Mouse (Mus musculus) heart, embryonic 14.5 days (tissue): ENCODE results near the gene Setd5. TPM values are rescaled to one million over a fixed set of nuclear protein-coding genes. Genes with fewer than 3 reads are reported as not detected.
A peak's percentile ranks its signal among the peaks of the same experiment; 100 is the strongest.

ENCODE experiments used
- ATAC-seq: fragments of 200-750 bp; cut with Nextera tagmentation; 2 replicates; pipeline ENCODE4 v1.8.0; 2017; ENCODE audit warnings: low read depth, moderate TSS enrichment; ENCODE audit not compliant: insufficient number of reproducible peaks, insufficient read depth, low FRiP score
- H3K27ac ChIP-seq, 2 experiments: fragments of 200-500 bp in 1 of 2; fragments of 300-500 bp in 1 of 2; sonication (generic) in 1 of 2; replicated peaks in 1 of 2; 2 replicates each; pipeline ENCODE4 v1.5.1; 2012 to 2014; ENCODE audit warnings: low read depth in 2 of 2, low read length in 2 of 2, control low read depth in 1 of 2, mild to moderate bottlenecking in 1 of 2, mixed read lengths in 1 of 2; ENCODE audit not compliant: control insufficient read depth in 1 of 2, insufficient read depth in 1 of 2
- H3K27me3 ChIP-seq: fragments of 300-500 bp; sonication (generic); 2 replicates; pipeline ENCODE4 v1.6.1; 2014; ENCODE audit warnings: mild to moderate bottlenecking, low read length, control low read depth; ENCODE audit not compliant: control insufficient read depth, insufficient read depth
- H3K36me3 ChIP-seq: fragments of 300-500 bp; sonication (generic); 2 replicates; pipeline ENCODE4 v1.6.1; 2014; ENCODE audit warnings: mild to moderate bottlenecking, control low read depth, low read length, mixed read lengths; ENCODE audit not compliant: control insufficient read depth, insufficient read depth
- H3K4me1 ChIP-seq, 2 experiments: fragments of 200-500 bp in 1 of 2; fragments of 300-500 bp in 1 of 2; sonication (generic) in 1 of 2; 2 replicates each; pipeline ENCODE4 v1.6.1; 2012 to 2014; ENCODE audit warnings: low read length in 2 of 2, control low read depth in 1 of 2, mixed read lengths in 1 of 2; ENCODE audit not compliant: control insufficient read depth in 2 of 2, insufficient read depth in 2 of 2
- H3K4me2 ChIP-seq: fragments of 300-500 bp; sonication (generic); 2 replicates; pipeline ENCODE4 v1.6.1; 2014; ENCODE audit warnings: mild to moderate bottlenecking, low read length
- H3K4me3 ChIP-seq, 2 experiments: fragments of 200-500 bp in 1 of 2; fragments of 300-500 bp in 1 of 2; sonication (generic) in 1 of 2; 2 replicates each; pipeline ENCODE4 v1.5.1; 2012 to 2014; ENCODE audit warnings: low read length in 2 of 2, mild to moderate bottlenecking in 2 of 2, control low read depth in 1 of 2, low read depth in 1 of 2, moderate library complexity in 1 of 2; ENCODE audit not compliant: control insufficient read depth in 1 of 2, insufficient read depth in 1 of 2
- H3K9ac ChIP-seq: fragments of 300-500 bp; sonication (generic); 2 replicates; pipeline ENCODE4 v1.6.1; 2014; ENCODE audit warnings: mild to moderate bottlenecking, low read length
- H3K9me3 ChIP-seq: fragments of 300-500 bp; sonication (generic); 2 replicates; pipeline ENCODE4 v1.6.1; 2016; ENCODE audit warnings: low read length, control low read depth; ENCODE audit not compliant: control insufficient read depth
- WGBS: fragments of 180-500 bp; shearing (Covaris S2); extraction: QIAGEN DNeasy Blood & Tissue Kit; methylation state at CpG from one replicate; pipeline ENCODE4 v1.1.7; 2014; 5-methylcytosine and 5-hydroxymethylcytosine counted together
- polyA plus RNA-seq: library from polyadenylated mRNA; unstranded; fragments of >200 nt; fragmentation: Nextera tagmentation; extraction: Ambion mirVana; gene quantifications from 2 replicates; pipeline ENCODE4 v1.2.1, GENCODE M21; 2014

The Setd5 gene
- polyA plus RNA-seq, 1 experiment from 2014 or later = 59.1 TPM

DNA sequence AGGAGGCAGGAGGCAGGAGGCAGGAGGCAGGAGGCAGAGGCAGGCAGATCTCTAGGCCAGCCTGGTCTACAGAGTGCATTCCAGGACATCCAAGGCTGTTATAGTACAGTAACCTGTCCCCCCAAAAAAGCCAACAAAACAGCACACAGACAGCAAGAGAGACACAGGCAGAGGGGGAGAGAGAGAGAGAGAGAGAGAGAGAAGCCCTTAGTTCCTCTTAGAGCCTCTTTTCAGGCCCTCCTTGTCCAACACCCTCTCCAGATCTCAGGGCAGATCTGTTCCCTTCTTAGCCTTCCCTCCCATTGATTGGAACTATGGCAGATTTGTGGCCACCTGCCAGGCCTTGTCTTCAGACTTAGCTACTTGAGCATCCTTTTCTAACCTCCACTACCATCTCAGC is 86.3 kb downstream of the Setd5 start:
- Histone ChIP-seq H3K9me3 (no peaks in the 10 kb centered on the region), H3K27ac (no peak overlapping the region), H3K4me3 (no peak overlapping the region), H3K4me2 (no peak overlapping the region), H3K27me3 (no peaks in the 10 kb centered on the region), H3K36me3 (peaks cover 13% of the 10 kb centered on the region), H3K9ac (no peak overlapping the region), H3K4me1 (peaks cover 10 to 14% of the 10 kb centered on the region in 2 experiments)
- ATAC-seq = no peak

- peaks cover 10 to 17% of the 10 kb centered on the region in 2 experiments for H3K4me1 ChIP-seq
- ATAC-seq = peak; percentile 41
- H3K4me3 ChIP-seq = peak overlapping the region in 1 of 2 experiments; percentile 10; a peak in 1 of 4 replicates
- H3K9ac ChIP-seq = peak overlapping the region; percentile 30; the same call in 1 of the 2 replicates
- 45% methylated on average over 17 of the region's 17 CpGs for WGBS
- H3K27ac ChIP-seq = peak overlapping the region; percentile 47 to 57
- H3K4me2 ChIP-seq = peak overlapping the region; percentile 55
- no peaks in the 10 kb centered on the region for H3K36me3 ChIP-seq
- no peaks in the 10 kb centered on the region for H3K27me3 ChIP-seq
- no peaks in the 10 kb centered on the region for H3K9me3 ChIP-seq
These were observed 89.6 kb downstream of the Setd5 start for GRCm38 (mm10) chr6:113166661-113167251.

DNA sequence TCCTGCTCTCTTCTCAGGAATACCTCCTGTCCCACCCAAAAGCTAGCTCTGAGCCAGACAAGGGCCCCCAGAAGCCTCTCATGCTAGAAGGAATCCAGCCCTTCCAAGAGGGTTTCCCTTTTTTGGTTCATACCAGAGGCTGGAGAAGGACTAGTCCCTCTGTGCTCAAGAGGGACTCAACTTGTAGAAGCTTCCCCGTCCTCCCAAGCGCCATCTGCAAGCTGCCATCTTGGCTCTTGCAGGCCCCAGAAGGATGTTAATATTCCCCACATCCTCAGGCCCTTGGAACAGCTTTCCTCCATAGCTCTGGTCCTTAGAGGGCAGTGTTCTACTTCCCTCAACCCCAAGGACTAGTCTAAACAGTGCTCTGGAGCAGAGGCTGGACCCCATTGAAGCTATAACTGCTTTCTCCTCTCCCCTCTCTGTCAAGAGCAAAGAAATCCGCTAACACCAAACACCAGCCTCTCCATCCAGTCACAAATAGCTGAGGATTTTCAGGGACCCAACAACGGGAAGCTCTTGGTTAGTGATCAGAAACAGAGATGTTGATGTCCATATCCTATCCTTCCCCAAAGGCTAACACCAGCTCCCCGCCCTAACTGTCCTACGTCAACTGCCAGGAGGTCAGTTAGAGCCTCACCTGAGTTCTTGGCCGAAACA is 91.3 kb downstream of the Setd5 start:
- Histone ChIP-seq H3K9ac (no peak overlapping the region), H3K36me3 (no peaks in the 10 kb centered on the region), H3K4me2 (no peak overlapping the region), H3K27ac (no peak overlapping the region), H3K4me1 (peaks cover 10 to 17% of the 10 kb centered on the region in 2 experiments), H3K27me3 (no peaks in the 10 kb centered on the region), H3K9me3 (no peaks in the 10 kb centered on the region), H3K4me3 (no peak overlapping the region)
- WGBS = 84% methylated on average over 7 of the region's 7 CpGs
- ATAC-seq = no peak

DNA sequence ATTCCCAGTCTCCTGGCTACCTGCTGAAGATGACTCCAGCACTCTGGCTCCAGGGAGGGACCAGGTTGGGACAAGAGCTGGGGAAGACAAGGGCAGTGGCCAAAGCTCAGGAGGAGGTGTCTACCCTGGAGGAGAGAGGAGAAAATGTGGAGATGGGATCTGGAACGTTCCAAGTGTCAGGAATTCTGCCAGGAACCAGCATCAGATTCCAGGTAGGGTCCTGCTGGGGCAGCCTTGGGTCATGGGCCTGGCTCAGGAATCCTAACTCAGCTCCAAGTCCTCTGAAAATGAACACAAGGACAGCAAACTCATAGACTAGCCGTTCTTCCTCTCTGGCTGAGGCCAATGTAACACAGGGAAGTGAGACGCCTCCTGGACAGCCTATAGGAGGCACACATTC is 92.7 kb downstream of the Setd5 start:
- Histone ChIP-seq H3K36me3 (no peaks in the 10 kb centered on the region), H3K4me3 (no peak overlapping the region), H3K9ac (no peak overlapping the region), H3K9me3 (no peaks in the 10 kb centered on the region), H3K4me1 (peaks cover 10 to 17% of the 10 kb centered on the region in 2 experiments), H3K4me2 (no peak overlapping the region), H3K27me3 (no peaks in the 10 kb centered on the region), H3K27ac (no peak overlapping the region)
- 56% methylated on average over 3 of the region's 3 CpGs for WGBS
- ATAC-seq = no peak

- H3K4me1 ChIP-seq = peaks cover 10 to 17% of the 10 kb centered on the region in 2 experiments
- H3K9me3 ChIP-seq = no peaks in the 10 kb centered on the region
- no peaks in the 10 kb centered on the region for H3K36me3 ChIP-seq
- no peak overlapping the region for H3K4me2 ChIP-seq
- no peak overlapping the region for H3K4me3 ChIP-seq
- no peak for ATAC-seq
- H3K27me3 ChIP-seq = no peaks in the 10 kb centered on the region
- no peak overlapping the region for H3K27ac ChIP-seq
- WGBS = 87% methylated on average over 8 of the region's 8 CpGs
- H3K9ac ChIP-seq = no peak overlapping the region
These were observed 93.5 kb downstream of the Setd5 start for GRCm38 (mm10) chr6:113170651-113171050.

DNA sequence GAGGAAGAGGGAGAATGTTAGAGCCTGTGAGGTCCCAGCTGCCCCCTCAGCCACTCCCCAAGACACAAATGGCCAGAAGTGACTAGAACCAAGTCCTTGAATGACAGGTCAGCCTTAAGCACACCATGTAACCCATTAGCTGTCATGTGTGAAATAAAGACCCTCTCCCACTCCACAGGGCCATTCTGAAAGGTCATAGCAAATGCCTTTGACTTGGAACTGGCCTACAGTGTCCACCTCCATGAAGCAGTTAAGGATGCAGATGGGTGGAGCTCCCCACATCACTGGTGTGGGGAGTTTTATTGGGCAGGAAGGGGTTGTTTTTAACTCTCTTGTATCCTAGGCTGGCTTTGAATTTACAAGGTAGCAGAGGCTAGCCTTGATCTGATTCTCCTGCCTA is 94.8 kb downstream of the Setd5 start:
- H3K9ac ChIP-seq = no peak overlapping the region
- no peak overlapping the region for H3K4me2 ChIP-seq
- H3K4me3 ChIP-seq = no peak overlapping the region
- H3K27ac ChIP-seq = no peak overlapping the region
- peaks cover 3 to 9% of the 10 kb centered on the region in 2 experiments for H3K4me1 ChIP-seq
- no peaks in the 10 kb centered on the region for H3K27me3 ChIP-seq
- no peak for ATAC-seq
- H3K9me3 ChIP-seq = no peaks in the 10 kb centered on the region
- H3K36me3 ChIP-seq = no peaks in the 10 kb centered on the region

- H3K27ac ChIP-seq = no peak overlapping the region
- H3K27me3 ChIP-seq = no peaks in the 10 kb centered on the region
- H3K36me3 ChIP-seq = no peaks in the 10 kb centered on the region
- no peaks in the 10 kb centered on the region for H3K9me3 ChIP-seq
- peaks cover under 1 to 3% of the 10 kb centered on the region in 2 experiments for H3K4me1 ChIP-seq
- WGBS = 55% methylated on average over 1 of the region's 1 CpGs
- no peak overlapping the region for H3K4me2 ChIP-seq
- ATAC-seq = no peak
- no peak overlapping the region for H3K4me3 ChIP-seq
- H3K9ac ChIP-seq = no peak overlapping the region
These were observed 95.4 kb downstream of the Setd5 start for GRCm38 (mm10) chr6:113172568-113172967.
